Mouse (Mus musculus) embryonic facial prominence, embryonic 13.5 days (tissue): ENCODE measurements around the gene Tmem268. TPM values are rescaled to one million over a fixed set of nuclear protein-coding genes. Genes with fewer than 3 reads are reported as not detected.
A peak's percentile ranks its signal among the peaks of the same experiment; 100 is the strongest.

Source experiments
- ATAC-seq: fragments of 200-750 bp; cut with Nextera tagmentation; 2 replicates; pipeline ENCODE4 v1.8.0; 2017; ENCODE audit warnings: low read depth; ENCODE audit not compliant: insufficient number of reproducible peaks, insufficient read depth, low FRiP score, low TSS enrichment
- H3K27ac ChIP-seq: fragments of 300-500 bp; sonication (generic); 2 replicates; pipeline ENCODE4 v1.5.1; 2015; ENCODE audit warnings: moderate library complexity, mild to moderate bottlenecking, inconsistent platforms
- H3K27me3 ChIP-seq: fragments of 300-500 bp; sonication (generic); 2 replicates; pipeline ENCODE4 v1.6.1; 2015; ENCODE audit warnings: mild to moderate bottlenecking, inconsistent platforms
- H3K36me3 ChIP-seq: fragments of 300-500 bp; sonication (generic); 2 replicates; pipeline ENCODE4 v1.6.1; 2015; ENCODE audit warnings: mild to moderate bottlenecking, inconsistent platforms
- H3K4me1 ChIP-seq: fragments of 300-500 bp; sonication (generic); 2 replicates; pipeline ENCODE4 v1.6.1; 2015; ENCODE audit warnings: inconsistent platforms
- H3K4me2 ChIP-seq: fragments of 300-500 bp; sonication (generic); 2 replicates; pipeline ENCODE4 v1.6.1; 2015; ENCODE audit warnings: moderate library complexity, mild to moderate bottlenecking, inconsistent platforms
- H3K4me3 ChIP-seq: fragments of 300-500 bp; sonication (generic); 2 replicates; pipeline ENCODE4 v1.5.1; 2015; ENCODE audit warnings: mild to moderate bottlenecking, inconsistent platforms
- H3K9ac ChIP-seq: fragments of 300-500 bp; sonication (generic); 2 replicates; pipeline ENCODE4 v1.6.1; 2015; ENCODE audit warnings: mild to moderate bottlenecking, inconsistent platforms
- H3K9me3 ChIP-seq: fragments of 300-500 bp; sonication (generic); 2 replicates; pipeline ENCODE4 v1.6.1; 2016; ENCODE audit warnings: inconsistent platforms
- WGBS: fragments of 180-500 bp; shearing (Covaris S2); methylation state at CpG from one replicate; pipeline ENCODE4 v1.1.7; 2015; ENCODE audit warnings: mixed read lengths; 5-methylcytosine and 5-hydroxymethylcytosine counted together
- polyA plus RNA-seq: library from polyadenylated mRNA; unstranded; fragments of >200 nt; fragmentation: Nextera tagmentation; extraction: Ambion mirVana; gene quantifications from 2 replicates; pipeline ENCODE4 v1.2.1, GENCODE M21; 2015

The Tmem268 gene
- polyA plus RNA-seq, 1 experiment from 2014 or later, result 10.7 TPM

GRCm38 (mm10) chr4:63580078-63580477, 21.5 kb downstream of the Tmem268 start:
- no peak overlapping the region for H3K4me3 ChIP-seq
- H3K36me3 ChIP-seq, result peaks cover 18% of the 10 kb centered on the region
- no peaks in the 10 kb centered on the region for H3K9me3 ChIP-seq
- ATAC-seq, result no peak
- H3K27me3 ChIP-seq, result no peaks in the 10 kb centered on the region
- peaks cover 23% of the 10 kb centered on the region for H3K4me1 ChIP-seq
- no peak overlapping the region for H3K4me2 ChIP-seq
- WGBS, result 38% methylated on average over 6 of the region's 6 CpGs
- H3K27ac ChIP-seq, result no peak overlapping the region
- no peak overlapping the region for H3K9ac ChIP-seq

DNA sequence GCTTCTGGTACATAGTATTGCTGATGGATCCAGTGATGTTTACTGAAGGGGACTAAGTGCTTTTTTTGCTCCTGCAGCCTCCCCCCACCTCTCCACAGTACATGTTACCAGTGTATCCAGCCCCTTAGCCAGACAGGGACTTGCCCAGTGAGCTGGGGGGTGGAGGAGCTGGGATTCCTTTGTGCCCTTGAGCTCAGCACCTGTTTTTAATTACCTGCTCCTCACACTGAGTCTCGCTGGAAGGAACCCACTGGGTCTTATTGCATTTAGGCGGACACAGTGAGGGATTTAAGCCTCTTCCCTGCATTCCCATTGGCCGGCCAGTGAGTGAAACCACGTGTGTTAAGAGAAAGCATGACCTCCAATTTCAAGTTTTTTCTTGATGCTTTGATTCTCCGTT, 24.0 kb downstream of the Tmem268 start:
- no peaks in the 10 kb centered on the region for H3K27me3 ChIP-seq
- H3K4me1 ChIP-seq, result peaks cover 23% of the 10 kb centered on the region
- no peaks in the 10 kb centered on the region for H3K9me3 ChIP-seq
- no peak overlapping the region for H3K9ac ChIP-seq
- ATAC-seq, result peak; percentile 54
- WGBS, result 3% methylated on average over 5 of the region's 5 CpGs
- peak overlapping the region; percentile 82 for H3K27ac ChIP-seq
- H3K4me3 ChIP-seq, result no peak overlapping the region
- H3K36me3 ChIP-seq, result peaks cover 13% of the 10 kb centered on the region
- no peak overlapping the region for H3K4me2 ChIP-seq

DNA sequence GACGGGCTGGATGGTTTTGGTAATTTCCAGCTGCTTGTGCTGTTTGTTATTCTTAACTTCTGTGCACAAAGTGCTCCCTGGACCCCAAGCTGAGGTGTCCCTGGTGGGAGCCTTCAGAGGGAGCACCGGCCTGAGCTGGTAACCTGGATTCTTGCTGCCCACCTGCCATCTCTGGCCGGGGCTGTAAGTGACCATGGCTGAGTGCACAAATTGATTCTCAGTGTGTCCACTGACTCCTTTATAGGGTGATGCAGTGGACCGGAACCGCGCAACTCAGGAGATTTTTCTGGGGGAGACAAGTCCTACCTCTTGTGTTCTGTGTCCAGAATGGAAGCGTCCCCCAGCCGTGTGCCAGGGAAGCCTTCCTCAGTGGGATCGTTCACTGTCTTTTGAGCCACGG, 26.6 kb downstream of the Tmem268 start:
- no peaks in the 10 kb centered on the region for H3K9me3 ChIP-seq
- peaks cover 19% of the 10 kb centered on the region for H3K4me1 ChIP-seq
- H3K27ac ChIP-seq, result no peak overlapping the region
- peaks cover 4% of the 10 kb centered on the region for H3K36me3 ChIP-seq
- no peak overlapping the region for H3K4me3 ChIP-seq
- H3K4me2 ChIP-seq, result no peak overlapping the region
- WGBS, result 88% methylated on average over 10 of the region's 10 CpGs
- no peak for ATAC-seq
- no peaks in the 10 kb centered on the region for H3K27me3 ChIP-seq
- no peak overlapping the region for H3K9ac ChIP-seq

- no peak overlapping the region for H3K4me3 ChIP-seq
- 77% methylated on average over 2 of the region's 2 CpGs for WGBS
Observed at GRCm38 (mm10) chr4:63586240-63586639, 27.7 kb downstream of the Tmem268 start.

GRCm38 (mm10) chr4:63589987-63590386, 31.4 kb downstream of the Tmem268 start:
- no peak overlapping the region for H3K9ac ChIP-seq
- H3K27me3 ChIP-seq, result no peaks in the 10 kb centered on the region
- no peak overlapping the region for H3K4me3 ChIP-seq
- 84% methylated on average over 7 of the region's 7 CpGs for WGBS
- no peak for ATAC-seq
- H3K9me3 ChIP-seq, result no peaks in the 10 kb centered on the region
- H3K4me1 ChIP-seq, result no peaks in the 10 kb centered on the region
- H3K36me3 ChIP-seq, result no peaks in the 10 kb centered on the region
- H3K4me2 ChIP-seq, result no peak overlapping the region
- H3K27ac ChIP-seq, result no peak overlapping the region

More at GRCm38 (mm10) chr4:63586240-63586639, 27.7 kb downstream of the Tmem268 start:
- Histone ChIP-seq H3K4me1 (peaks cover 19% of the 10 kb centered on the region), H3K27ac (no peak overlapping the region), H3K36me3 (peaks cover 2% of the 10 kb centered on the region; the same call in 1 of the 2 replicates), H3K9me3 (no peaks in the 10 kb centered on the region), H3K4me2 (no peak overlapping the region), H3K27me3 (no peaks in the 10 kb centered on the region), H3K9ac (no peak overlapping the region)
- no peak for ATAC-seq

GRCm38 (mm10) chr4:63590538-63590937, 32.0 kb downstream of the Tmem268 start:
- Histone ChIP-seq H3K4me3 (no peak overlapping the region), H3K27me3 (no peaks in the 10 kb centered on the region), H3K9ac (no peak overlapping the region), H3K9me3 (no peaks in the 10 kb centered on the region), H3K27ac (no peak overlapping the region), H3K36me3 (no peaks in the 10 kb centered on the region), H3K4me2 (no peak overlapping the region), H3K4me1 (no peaks in the 10 kb centered on the region)
- WGBS, result 76% methylated on average over 4 of the region's 4 CpGs
- no peak for ATAC-seq

GRCm38 (mm10) chr4:63594459-63595110, 36.0 kb downstream of the Tmem268 start:
- no peak overlapping the region for H3K27ac ChIP-seq
- no peaks in the 10 kb centered on the region for H3K36me3 ChIP-seq
- H3K9me3 ChIP-seq, result no peaks in the 10 kb centered on the region
- no peaks in the 10 kb centered on the region for H3K4me1 ChIP-seq
- H3K9ac ChIP-seq, result no peak overlapping the region
- no peak for ATAC-seq
- WGBS, result 86% methylated on average over 5 of the region's 5 CpGs
- H3K4me2 ChIP-seq, result no peak overlapping the region
- H3K4me3 ChIP-seq, result no peak overlapping the region
- H3K27me3 ChIP-seq, result no peaks in the 10 kb centered on the region

DNA sequence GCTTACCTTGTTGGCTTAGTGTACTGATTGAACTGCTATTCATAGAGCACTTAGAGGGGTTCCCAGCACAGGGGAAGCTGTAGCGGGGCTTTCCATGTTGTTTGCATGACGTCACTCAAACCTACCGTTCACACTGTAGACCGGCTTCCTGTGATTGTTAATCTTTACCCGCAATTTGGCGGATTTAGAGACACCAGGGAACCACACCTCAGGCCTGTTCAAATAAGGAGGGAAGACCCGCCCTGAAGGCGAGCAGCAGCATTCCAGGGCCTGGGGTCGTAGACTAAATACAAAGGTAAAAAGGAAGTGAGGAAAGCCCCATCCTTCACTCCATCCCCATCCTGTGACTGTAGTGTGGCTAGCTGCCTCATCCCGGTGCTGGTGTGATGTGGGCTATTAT, 36.7 kb downstream of the Tmem268 start:
- H3K36me3 ChIP-seq, result no peaks in the 10 kb centered on the region
- H3K27ac ChIP-seq, result no peak overlapping the region
- H3K4me2 ChIP-seq, result no peak overlapping the region
- H3K4me3 ChIP-seq, result no peak overlapping the region
- no peaks in the 10 kb centered on the region for H3K9me3 ChIP-seq
- no peaks in the 10 kb centered on the region for H3K4me1 ChIP-seq
- ATAC-seq, result no peak
- H3K9ac ChIP-seq, result no peak overlapping the region
- 68% methylated on average over 10 of the region's 10 CpGs for WGBS
- H3K27me3 ChIP-seq, result no peaks in the 10 kb centered on the region

DNA sequence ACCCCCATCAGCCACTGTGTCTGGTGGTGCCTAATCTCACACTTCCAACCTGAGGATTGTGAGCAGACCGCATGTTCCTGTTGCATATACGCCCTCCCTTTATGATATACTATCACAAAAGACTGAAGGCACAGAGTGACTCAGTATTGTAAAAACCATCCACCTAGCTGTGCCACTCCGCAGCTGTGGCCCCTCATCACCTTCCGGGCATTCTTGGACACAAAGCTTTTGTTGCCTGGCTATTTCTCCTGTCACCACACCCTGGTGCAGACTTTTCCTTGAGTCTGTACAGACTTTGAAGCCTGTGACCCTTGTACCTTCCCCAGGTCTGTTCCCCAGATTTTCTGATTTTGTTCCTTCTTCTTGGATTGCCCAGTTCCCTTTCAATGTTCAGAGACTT, 37.4 kb downstream of the Tmem268 start:
- Histone ChIP-seq H3K27ac (no peak overlapping the region), H3K27me3 (no peaks in the 10 kb centered on the region), H3K4me1 (no peaks in the 10 kb centered on the region), H3K4me3 (no peak overlapping the region), H3K36me3 (no peaks in the 10 kb centered on the region), H3K9ac (no peak overlapping the region), H3K4me2 (no peak overlapping the region), H3K9me3 (no peaks in the 10 kb centered on the region)
- WGBS, result 96% methylated on average over 4 of the region's 4 CpGs
- no peak for ATAC-seq

- ATAC-seq, result no peak
- no peak overlapping the region for H3K27ac ChIP-seq
- no peaks in the 10 kb centered on the region for H3K4me1 ChIP-seq
- 81% methylated on average over 6 of the region's 6 CpGs for WGBS
- H3K27me3 ChIP-seq, result no peaks in the 10 kb centered on the region
- no peaks in the 10 kb centered on the region for H3K9me3 ChIP-seq
- H3K4me2 ChIP-seq, result no peak overlapping the region
- no peaks in the 10 kb centered on the region for H3K36me3 ChIP-seq
- H3K9ac ChIP-seq, result no peak overlapping the region
- H3K4me3 ChIP-seq, result no peak overlapping the region
Observed at GRCm38 (mm10) chr4:63600786-63601185, 42.2 kb downstream of the Tmem268 start.

DNA sequence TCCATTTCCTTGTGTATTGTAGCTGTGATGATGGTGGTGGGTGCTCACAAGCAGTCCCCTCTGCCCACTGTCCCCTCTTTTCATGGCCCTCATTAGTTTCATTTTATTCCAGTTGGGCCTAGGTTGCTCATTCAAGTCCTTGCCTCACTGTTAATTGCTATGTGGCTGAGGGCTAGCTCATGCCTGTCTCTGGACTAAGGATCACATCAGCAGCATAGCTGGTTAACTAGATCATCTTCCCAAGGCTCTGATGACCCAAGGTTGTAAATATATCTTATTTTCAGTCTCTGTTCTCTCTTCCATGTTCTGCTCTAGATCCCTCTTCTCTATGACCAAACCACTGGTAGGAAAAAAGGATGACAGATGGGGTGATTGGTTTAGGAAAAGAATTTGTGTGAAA, 42.7 kb downstream of the Tmem268 start:
- no peak for ATAC-seq
- Histone ChIP-seq H3K4me2 (no peak overlapping the region), H3K4me1 (no peaks in the 10 kb centered on the region), H3K9me3 (no peaks in the 10 kb centered on the region), H3K36me3 (no peaks in the 10 kb centered on the region), H3K27ac (no peak overlapping the region), H3K4me3 (no peak overlapping the region), H3K27me3 (no peaks in the 10 kb centered on the region), H3K9ac (no peak overlapping the region)

GRCm38 (mm10) chr4:63604945-63605344, 46.4 kb downstream of the Tmem268 start, which contains the start of gene Gm11213:
Gene Gm11213, minus strand, starts transcription at chr4:63605261.
- no peaks in the 10 kb centered on the region for H3K4me1 ChIP-seq
- no peaks in the 10 kb centered on the region for H3K36me3 ChIP-seq
- no peak for ATAC-seq
- no peak within 1 kb of the TSS for H3K4me3 ChIP-seq
- H3K27ac ChIP-seq, result no peak within 1 kb of the TSS
- no peaks in the 10 kb centered on the region for H3K27me3 ChIP-seq
- no peak within 1 kb of the TSS for H3K4me2 ChIP-seq
- no peak within 1 kb of the TSS for H3K9ac ChIP-seq
- no peaks in the 10 kb centered on the region for H3K9me3 ChIP-seq
- 68% methylated on average over 3 of the region's 3 CpGs for WGBS
